Mouse (Mus musculus): ENCODE measurements around the gene Lrrc49.

Lrrc49 gene

GRCm38 (mm10) chr9:60592974-60593373 is 95.0 kb downstream of the Lrrc49 start:
- DNase-seq: peak; percentile 64 to 70

DNA sequence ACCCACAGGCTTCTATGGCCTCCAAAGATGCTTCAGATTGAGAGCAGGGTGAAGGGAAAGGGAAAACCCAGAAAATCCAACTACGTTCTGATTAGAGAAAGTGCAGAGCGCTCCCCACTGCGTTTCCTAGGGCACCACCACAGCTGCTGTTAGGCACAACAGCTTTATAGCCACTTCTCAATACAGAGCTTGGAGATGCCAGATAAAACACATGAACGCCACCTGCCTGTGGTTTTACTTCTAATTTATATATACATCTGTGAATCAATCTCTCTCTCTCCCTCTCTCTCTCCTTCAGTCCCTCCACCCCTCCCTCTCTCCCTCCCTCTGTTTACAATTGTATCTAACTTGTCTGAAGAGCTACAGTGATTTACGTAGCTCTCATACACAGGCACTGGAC is 95.6 kb downstream of the Lrrc49 start:
- no peak for DNase-seq

DNA sequence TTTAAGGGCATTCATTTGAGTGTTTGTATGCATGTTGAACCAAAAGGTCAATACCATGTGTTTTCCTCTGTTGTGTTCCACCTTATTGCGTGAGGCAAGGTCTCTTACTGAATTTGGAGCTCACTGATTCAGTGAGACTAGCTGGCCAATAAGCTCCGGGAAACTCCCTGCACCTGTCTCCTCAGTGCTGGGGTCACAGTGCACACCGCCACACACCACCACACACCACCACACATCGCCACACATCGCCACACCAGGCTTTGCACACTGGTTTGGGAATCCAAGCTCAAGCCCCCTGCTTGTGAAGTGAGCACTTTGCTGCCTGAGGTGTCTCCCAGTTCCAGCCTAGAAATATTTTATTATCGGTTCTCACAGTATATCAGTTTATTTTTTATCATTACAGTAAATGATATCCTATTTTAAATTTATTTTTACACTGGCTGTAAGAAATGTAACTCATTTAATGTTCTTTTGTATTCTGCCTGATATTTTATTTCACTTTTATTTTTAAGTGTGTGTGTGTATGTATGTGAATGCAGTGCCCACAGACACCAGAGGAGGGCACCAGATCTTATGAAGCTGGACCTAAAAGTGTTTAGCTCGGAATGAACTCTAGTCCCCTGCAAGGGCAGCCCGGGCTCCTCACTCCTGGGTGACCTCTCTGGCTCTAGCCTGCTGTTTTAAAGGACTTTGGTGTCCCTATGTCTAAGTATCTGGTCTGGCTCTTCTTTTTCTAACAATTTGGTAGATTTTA is 96.9 kb downstream of the Lrrc49 start:
- no peak for DNase-seq

GRCm38 (mm10) chr9:60588914-60589313 is 99.0 kb downstream of the Lrrc49 start:
- DNase-seq: peak; percentile 63 to 78

DNA sequence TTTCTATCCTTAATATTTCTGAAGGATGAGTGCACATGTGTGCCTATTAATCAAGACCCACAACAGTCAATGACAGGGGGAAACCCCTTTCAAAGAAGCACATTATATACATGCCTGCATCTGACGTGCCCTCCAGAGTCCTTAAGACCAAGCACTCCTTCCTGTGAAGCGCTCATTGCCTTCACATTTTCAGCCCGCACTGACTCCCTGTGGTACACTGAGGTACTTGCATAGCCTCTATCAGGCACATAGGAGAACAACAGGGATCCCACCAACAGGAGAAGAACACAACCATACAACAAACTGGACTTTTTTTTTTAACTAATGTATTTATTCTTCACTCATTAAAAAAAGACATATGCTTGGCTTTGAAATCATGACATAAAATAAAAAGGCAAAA is 101.0 kb downstream of the Lrrc49 start:
- no peak for DNase-seq

DNA sequence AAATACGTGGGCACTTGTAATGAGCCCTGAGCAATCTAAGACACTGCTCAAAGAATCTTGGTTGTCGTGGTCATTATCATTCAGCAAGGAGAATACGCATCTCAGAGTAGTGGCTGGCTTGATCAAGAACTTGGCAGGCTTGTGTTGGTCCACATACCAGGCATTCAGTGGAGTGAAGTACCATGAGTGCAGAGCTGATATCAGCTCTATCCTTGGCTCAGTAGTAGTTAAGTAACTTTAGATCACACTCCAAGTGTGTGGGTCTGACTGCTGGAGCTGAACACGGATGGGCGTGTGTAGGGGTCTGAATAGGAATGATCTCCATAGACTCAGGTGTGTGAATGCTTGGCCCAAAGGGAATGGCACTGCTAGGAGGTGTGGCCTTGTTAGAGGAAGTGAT is 102.8 kb downstream of the Lrrc49 start:
- no peak for DNase-seq

GRCm38 (mm10) chr9:60582553-60582952 is 105.4 kb downstream of the Lrrc49 start:
- DNase-seq: no peak

DNA sequence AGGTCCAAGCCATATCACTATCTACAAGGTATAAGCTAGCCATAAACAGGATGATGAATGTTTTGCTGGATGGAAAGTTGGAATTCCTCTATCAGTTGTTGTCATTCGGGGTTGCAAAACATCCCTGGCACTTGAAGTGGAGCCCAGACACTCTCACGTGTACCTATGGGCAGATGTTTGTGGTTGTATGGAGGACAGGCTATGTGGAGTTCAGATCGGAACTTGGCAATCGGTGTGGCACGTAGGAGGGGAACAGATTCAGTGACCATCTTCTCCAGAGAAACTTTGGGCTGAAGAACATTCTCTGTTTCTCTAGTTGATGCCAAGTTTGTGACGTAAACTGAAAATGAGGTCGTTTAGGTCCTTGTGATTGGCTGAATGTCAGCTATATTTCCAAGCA is 114.9 kb downstream of the Lrrc49 start:
- no peak for DNase-seq

GRCm38 (mm10) chr9:60571725-60572124 is 116.2 kb downstream of the Lrrc49 start:
- no peak for DNase-seq

DNA sequence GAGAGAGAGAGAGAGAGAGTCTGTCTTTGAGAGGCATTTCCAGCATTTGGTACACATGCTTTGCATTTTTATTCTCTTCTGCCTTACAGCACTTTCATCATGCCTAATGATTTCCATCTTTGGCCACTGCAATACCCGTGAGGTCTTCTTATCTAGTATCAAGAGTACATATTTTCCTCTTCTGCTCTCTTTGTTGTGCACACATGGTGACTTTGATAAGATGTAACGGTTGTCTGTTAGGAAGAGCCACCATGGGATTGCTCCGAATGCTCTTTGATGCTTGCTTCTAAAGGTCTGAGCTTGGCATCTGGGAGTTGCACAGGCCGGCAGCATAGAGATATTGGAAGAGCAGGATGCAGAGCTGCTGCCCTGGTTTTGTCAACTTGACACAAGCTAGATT is 116.9 kb downstream of the Lrrc49 start:
- DNase-seq: no peak

- DNase-seq: peak; percentile 25 to 41
These were observed 118.6 kb downstream of the Lrrc49 start for GRCm38 (mm10) chr9:60569366-60569765.

GRCm38 (mm10) chr9:60563809-60564208 is 124.1 kb downstream of the Lrrc49 start:
- no peak for DNase-seq

- no peak for DNase-seq
These were observed 125.3 kb downstream of the Lrrc49 start for GRCm38 (mm10) chr9:60562443-60563371.

- DNase-seq: no peak
These were observed 126.2 kb downstream of the Lrrc49 start for GRCm38 (mm10) chr9:60561641-60562289.

GRCm38 (mm10) chr9:60558507-60558906 is 129.5 kb downstream of the Lrrc49 start:
- no peak for DNase-seq

DNA sequence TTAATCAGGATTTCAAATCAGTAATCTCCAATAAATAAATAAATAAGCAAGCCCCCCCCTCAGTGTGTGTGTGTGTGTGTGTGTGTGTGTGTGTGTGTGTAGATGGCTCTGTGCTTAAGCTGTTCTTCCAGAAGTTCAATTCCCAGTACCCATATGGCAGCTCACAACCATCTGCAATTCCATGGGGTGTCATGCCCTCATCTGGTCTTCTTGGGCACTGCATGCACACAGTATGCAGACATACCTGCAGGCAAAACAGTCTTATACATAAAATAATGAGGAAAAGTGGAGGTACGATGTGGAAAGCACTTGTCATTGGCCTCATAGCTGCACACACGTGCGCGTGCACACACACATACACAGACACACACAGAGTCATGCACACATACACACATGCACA is 136.7 kb downstream of the Lrrc49 start:
- DNase-seq: no peak

DNA sequence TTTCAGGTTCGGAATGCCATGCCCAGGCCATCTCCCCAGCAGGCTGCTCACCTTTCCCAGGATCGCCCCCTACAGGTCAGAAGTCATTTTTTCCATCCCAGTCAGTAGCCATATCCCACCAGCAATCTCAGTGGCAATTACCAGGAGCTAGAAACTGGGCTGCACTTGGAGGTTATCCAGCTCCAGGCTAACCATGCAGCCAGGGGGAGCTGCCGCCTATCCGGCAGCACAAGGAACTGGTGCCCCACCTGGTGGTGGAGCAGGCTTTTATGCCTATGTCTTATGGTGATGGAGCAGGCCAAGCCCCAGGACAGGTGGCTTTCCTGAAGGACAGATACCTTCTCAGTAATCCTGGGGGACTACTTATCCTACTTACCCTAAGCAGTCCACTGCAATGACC is 139.8 kb downstream of the Lrrc49 start:
- DNase-seq: peak; percentile 34 to 57

GRCm38 (mm10) chr9:60546169-60546568 is 141.8 kb downstream of the Lrrc49 start:
- no peak for DNase-seq

- DNase-seq: no peak
These were observed 142.4 kb downstream of the Lrrc49 start for GRCm38 (mm10) chr9:60545361-60546096.

- no peak for DNase-seq
These were observed 144.4 kb downstream of the Lrrc49 start for GRCm38 (mm10) chr9:60543422-60544015.

DNA sequence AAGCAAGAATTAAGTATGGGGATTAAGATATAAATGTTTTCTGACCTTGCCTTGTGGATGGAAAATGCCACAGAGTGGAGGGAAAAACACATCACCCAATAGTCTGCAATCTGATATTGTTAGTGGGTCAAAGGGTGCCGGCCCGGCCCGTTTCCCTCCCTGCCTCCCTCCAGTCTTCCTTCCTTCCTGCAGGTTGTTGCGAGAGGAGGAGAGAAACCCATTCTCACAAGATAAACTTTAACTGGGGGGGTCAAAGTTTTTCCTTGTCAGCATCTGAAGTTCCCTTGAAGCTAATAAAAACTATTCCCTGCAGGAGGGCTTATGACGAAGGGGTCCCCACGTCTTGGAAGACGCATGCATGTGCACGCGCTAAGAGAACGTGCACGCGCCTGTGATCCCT is 157.6 kb downstream of the Lrrc49 start:
- DNase-seq: no peak
